ENCODE assay signal across 10 mouse cellular contexts in genomic region chr15:99796066-99796465, GRCm38 (mm10). TPM values are rescaled to one million over a fixed set of nuclear protein-coding genes. Genes with fewer than 3 reads are reported as not detected.
A peak's percentile ranks its signal among the peaks of the same experiment; 100 is the strongest.
DNase-seq lines count a peak whose midpoint lies in the region; ATAC-seq and TF ChIP-seq lines count a peak whose summit lies in the region.
"Had no signal": no experiment of that assay in that cellular context is flagged by ENCODE, and none has a peak within 500 bp of the region (broad histone marks: within the 10 kb centered on the region; RNA-seq: fewer than 3 reads in every experiment).

No protein-coding gene starts in this region.

- no peaks in the 10 kb centered on the region for H3K79me2 ChIP-seq in CH12.LX (replicated peaks; ENCODE audit: control insufficient read depth, extremely low read depth, insufficient read depth, poor library complexity, severe bottlenecking)

- 78% methylated on average over 3 of the region's 3 CpGs for WGBS in liver, postnatal 0 days (ENCODE audit: insufficient replicate concordance)
- 69% methylated on average over 3 of the region's 3 CpGs for WGBS in liver, embryonic 12.5 days (ENCODE audit: insufficient replicate concordance)

- no peak for TF ChIP-seq EP300 in liver, postnatal 0 days (IDR thresholded peaks at IDR 0.05; ENCODE audit: low read depth)
- TF ChIP-seq EP300 in CH12.LX (IDR thresholded peaks at IDR 0.05; ENCODE audit: low read length), result no peak

- peak overlapping the region; percentile 17; the same call in 1 of the 2 replicates for H3K27ac ChIP-seq in gastrocnemius, adult 2 months
- H3K27ac ChIP-seq in liver, postnatal 0 days (ENCODE audit: low read depth), result no peak overlapping the region
- no peak overlapping the region for H3K27ac ChIP-seq in liver, embryonic 12.5 days
- H3K27ac ChIP-seq in CH12.LX (ENCODE audit: insufficient read depth, low read depth), result no peak overlapping the region

- no peaks in the 10 kb centered on the region for H3K9me3 ChIP-seq in liver, postnatal 0 days (ENCODE audit: low read length)
- H3K9me3 ChIP-seq in liver, embryonic 12.5 days (replicated peaks), result no peaks in the 10 kb centered on the region
- H3K9me3 ChIP-seq in CH12.LX (replicated peaks; ENCODE audit: low read length), result no peaks in the 10 kb centered on the region

- no peak overlapping the region for H3K4me3 ChIP-seq in gastrocnemius, adult 2 months
- no peak overlapping the region for H3K4me3 ChIP-seq in liver, postnatal 0 days (ENCODE audit: low read depth, low read length)
- H3K4me3 ChIP-seq in liver, embryonic 12.5 days, result no peak overlapping the region
- H3K4me3 ChIP-seq in CH12.LX (replicated peaks in 1 of 3; ENCODE audit: low read depth in 2 of 3, low read length in 2 of 3, poor library complexity in 1 of 3), result no peak overlapping the region

- no peak for ATAC-seq in liver, postnatal 0 days
- no peak for ATAC-seq in liver, embryonic 12.5 days

- H3K36me3 ChIP-seq in liver, postnatal 0 days (replicated peaks; ENCODE audit: insufficient read depth, low read length), result peaks cover 22% of the 10 kb centered on the region; the same call in 1 of the 2 replicates
- peaks cover 37% of the 10 kb centered on the region for H3K36me3 ChIP-seq in liver, embryonic 12.5 days
- peaks cover 44 to 65% of the 10 kb centered on the region in 2 experiments for H3K36me3 ChIP-seq in CH12.LX (replicated peaks in 1 of 2; ENCODE audit: control insufficient read depth in 1 of 2, insufficient read depth in 1 of 2, low read length in 1 of 2)

- no peaks in the 10 kb centered on the region for H3K4me1 ChIP-seq in liver, postnatal 0 days (ENCODE audit: insufficient read depth)
- H3K4me1 ChIP-seq in liver, embryonic 12.5 days, result no peaks in the 10 kb centered on the region
- peaks cover 0 to 3% of the 10 kb centered on the region in 2 experiments; a peak in 1 of 4 replicates for H3K4me1 ChIP-seq in CH12.LX (ENCODE audit: control insufficient read depth in 1 of 2, insufficient read depth in 2 of 2)

- H3K27me3 ChIP-seq in liver, postnatal 0 days (ENCODE audit: insufficient read depth, low read length), result no peaks in the 10 kb centered on the region
- H3K27me3 ChIP-seq in liver, embryonic 12.5 days (replicated peaks), result no peaks in the 10 kb centered on the region
- H3K27me3 ChIP-seq in CH12.LX (replicated peaks), result no peaks in the 10 kb centered on the region

- no peak overlapping the region for H3K4me2 ChIP-seq in liver, postnatal 0 days (ENCODE audit: low read depth, low read length)
- H3K4me2 ChIP-seq in liver, embryonic 12.5 days, result no peak overlapping the region
- H3K4me2 ChIP-seq in CH12.LX (ENCODE audit: insufficient read depth, low read depth, poor library complexity, severe bottlenecking), result no peak overlapping the region

- in situ Hi-C loops in CH12.LX (cut with MboI; ENCODE audit: low pct_ligation_motif_present, low pct_unique_long_range_greater_than_20kb, low sequenced_read_pairs), result no loop called here

- no peak for TF ChIP-seq POLR2A in CH12.LX (IDR thresholded peaks at IDR 0.05; ENCODE audit: low read depth, low read length)

- TF ChIP-seq RAD21 in CH12.LX (IDR thresholded peaks at IDR 0.05; ENCODE audit: low read depth, low read length), result peak; percentile 61

- TF ChIP-seq CTCF in gastrocnemius, adult 2 months (IDR thresholded peaks at IDR 0.05), result peak; percentile 45
- peak; percentile 52 for TF ChIP-seq CTCF in liver, postnatal 0 days (IDR thresholded peaks at IDR 0.05; ENCODE audit: low read depth)
- peak; percentile 15 to 63; a peak in 2 of 4 replicates for TF ChIP-seq CTCF in CH12.LX (conservative IDR thresholded peaks at IDR 0.05 in 1 of 2, IDR thresholded peaks at IDR 0.05 in 1 of 2; ENCODE audit: low read depth in 2 of 2, low read length in 2 of 2)

- dilution Hi-C loops in CH12.LX (cut with MboI; ENCODE audit: extremely low pct_ligation_motif_present, extremely low pct_unique_long_range_greater_than_20kb, low sequenced_read_pairs), result no loop called here

- H3K9ac ChIP-seq in liver, postnatal 0 days (replicated peaks), result no peak overlapping the region
- H3K9ac ChIP-seq in liver, embryonic 12.5 days, result no peak overlapping the region
- no peak overlapping the region for H3K9ac ChIP-seq in CH12.LX (ENCODE audit: insufficient read depth, low read depth)

- intact Hi-C loops in gastrocnemius, adult 2 months (cut with DNase I), result no loop called here

- DNase-seq in gastrocnemius, adult 2 months, result no peak
- DNase-seq in gastrocnemius, postnatal 25 days, result no peak
- DNase-seq in liver, postnatal 0 days, result no peak
- DNase-seq in CH12.LX (ENCODE audit: extremely low read depth), result peak; percentile 43
- peak; percentile 27 for DNase-seq in lung, postnatal 14 days
- no peak for DNase-seq in ovary, postnatal 10 days (ENCODE audit: low spot score)
- DNase-seq in cerebellum, adult 8-10 months, result no peak
- DNase-seq: gastrocnemius, postnatal 36 days; right cerebral cortex, adult 18-20 months had no signal

TF ChIP-seq in CH12.LX, 34 proteins besides CTCF, POLR2A, EP300 and RAD21:
- TF ChIP-seq NRF1 (IDR thresholded peaks at IDR 0.05; ENCODE audit: low read depth, low read length) (no peak), MAFK (IDR thresholded peaks at IDR 0.05; ENCODE audit: insufficient replicate concordance, low read length) (no peak), SMC3 (IDR thresholded peaks at IDR 0.05; ENCODE audit: low read depth, low read length) (peak; percentile 41)

RNA-seq across cellular contexts. Expression of gene Cers5, which starts 23.4 kb away (rescaled TPM):
- 1 to 10 TPM; 4.6 to 5.4 TPM for total RNA-seq in gastrocnemius, adult 2 months (2021)
- 1 to 10 TPM; 4.0 to 6.1 TPM for total RNA-seq in gastrocnemius, postnatal 25 days (2021)
- polyA plus RNA-seq in liver, postnatal 0 days (2015; fragmentation: Nextera tagmentation; extraction: Ambion mirVana), result 6.7 and 7.0 TPM in 2 replicates
- polyA plus RNA-seq in liver, embryonic 12.5 days (2016; fragmentation: Nextera tagmentation; extraction: Ambion mirVana), result 17.8 and 19.1 TPM in 2 replicates
- total RNA-seq in CH12.LX (2012; rRNA removed), result 45.0 and 48.9 TPM in 2 replicates
- 140 and 149 TPM in 2 replicates for total RNA-seq in CH12.LX (2014; rRNA removed)
- polyA plus RNA-seq in CH12.LX (2012; ENCODE audit: insufficient read length, low read depth), result 83.7 and 94.3 TPM in 2 replicates

Comparison
In these comparisons a context has a peak if more than half of its experiments do, and no peak if none do; other contexts are left out.
1. DNase-seq: peak in CH12.LX (single experiment) and lung, postnatal 14 days (single experiment); none in gastrocnemius, adult 2 months (single experiment), gastrocnemius, postnatal 25 days (single experiment), liver, postnatal 0 days (single experiment), ovary, postnatal 10 days (single experiment) and cerebellum, adult 8-10 months (single experiment).
2. RNA of gene Cers5, which starts 23.4 kb away (total RNA-seq): 45.0 to 149 TPM in CH12.LX; 4.0 to 6.1 TPM in gastrocnemius, postnatal 25 days and 4.6 to 5.4 TPM in gastrocnemius, adult 2 months; every median in the first group is over 4 times any median in the second.
3. Peak in every context shown above with its lines, with median percentiles within 50 percentile points of each other: CTCF ChIP-seq.